Mouse (Mus musculus): ENCODE data around the gene Dgkh. TPM values are rescaled to one million over a fixed set of nuclear protein-coding genes. Genes with fewer than 3 reads are reported as not detected.

The Dgkh gene
- polyA plus RNA-seq, 1 experiment from 2014 or later = 4.1 TPM

DNA sequence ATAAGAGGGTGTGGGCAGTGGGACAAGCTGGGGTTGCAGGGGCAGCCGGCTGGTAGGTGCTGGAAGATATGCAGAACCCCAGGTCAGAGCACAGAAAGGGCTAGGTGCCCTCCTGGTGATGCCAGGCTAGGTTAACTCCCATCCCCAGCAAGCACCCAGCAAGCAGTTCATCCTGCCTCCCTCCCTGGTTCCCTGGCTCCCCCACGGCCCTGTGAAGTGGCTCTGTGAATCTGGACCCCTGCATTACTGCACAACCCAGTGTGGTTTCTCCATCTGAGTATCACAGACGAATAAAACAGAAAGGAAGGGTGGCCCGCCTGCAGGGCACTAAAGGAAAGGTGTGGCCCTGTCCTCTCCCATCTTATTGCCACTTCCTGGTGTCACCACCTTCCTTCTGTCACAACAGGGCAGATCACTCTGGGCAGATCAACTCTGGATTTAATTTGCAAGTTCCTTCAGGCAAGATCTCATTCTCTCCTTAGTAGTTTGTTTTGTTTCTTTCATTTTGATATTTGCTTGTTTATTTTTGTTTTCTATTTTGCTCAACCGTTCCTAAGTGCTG lies 40.6 kb downstream of the Dgkh start:
- H3K9ac ChIP-seq (replicated peaks; ENCODE audit: low read depth, low read length) = no peak overlapping the region
- WGBS = 65% methylated on average over 5 of the region's 5 CpGs
- no peak overlapping the region for H3K4me3 ChIP-seq (ENCODE audit: low read depth, low read length)
- H3K4me2 ChIP-seq (ENCODE audit: low read depth, low read length) = no peak overlapping the region
- no peak for ATAC-seq (ENCODE audit: low read depth)
- H3K27me3 ChIP-seq (ENCODE audit: control insufficient read depth, insufficient read depth, low read length) = no peaks in the 10 kb centered on the region
- no peaks in the 10 kb centered on the region for H3K4me1 ChIP-seq (ENCODE audit: control insufficient read depth, insufficient read depth, low read length)
- no peaks in the 10 kb centered on the region for H3K9me3 ChIP-seq (ENCODE audit: control insufficient read depth, low read length)
- H3K27ac ChIP-seq (ENCODE audit: low read depth, low read length) = no peak overlapping the region
- H3K36me3 ChIP-seq (ENCODE audit: control insufficient read depth, insufficient read depth, low read length) = no peaks in the 10 kb centered on the region

DNA sequence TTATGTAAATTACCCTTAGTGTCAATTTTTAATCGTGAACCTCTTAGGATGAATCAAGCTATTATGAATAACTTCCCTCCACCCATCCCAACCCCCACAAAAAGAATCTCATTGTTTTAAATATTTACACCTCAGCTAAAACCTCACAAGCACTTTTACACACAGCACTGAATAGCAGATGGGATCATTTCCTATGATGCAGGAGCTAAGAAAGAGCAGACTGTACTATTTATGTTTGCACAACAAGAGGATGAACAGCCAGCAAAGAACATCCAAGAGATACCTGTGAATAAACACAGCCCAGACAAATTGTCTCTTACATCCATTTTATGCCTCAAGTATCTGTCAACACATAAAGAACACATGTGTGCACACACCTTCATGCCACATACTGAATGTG lies 41.7 kb downstream of the Dgkh start:
- WGBS = 70% methylated on average over 1 of the region's 1 CpGs

DNA sequence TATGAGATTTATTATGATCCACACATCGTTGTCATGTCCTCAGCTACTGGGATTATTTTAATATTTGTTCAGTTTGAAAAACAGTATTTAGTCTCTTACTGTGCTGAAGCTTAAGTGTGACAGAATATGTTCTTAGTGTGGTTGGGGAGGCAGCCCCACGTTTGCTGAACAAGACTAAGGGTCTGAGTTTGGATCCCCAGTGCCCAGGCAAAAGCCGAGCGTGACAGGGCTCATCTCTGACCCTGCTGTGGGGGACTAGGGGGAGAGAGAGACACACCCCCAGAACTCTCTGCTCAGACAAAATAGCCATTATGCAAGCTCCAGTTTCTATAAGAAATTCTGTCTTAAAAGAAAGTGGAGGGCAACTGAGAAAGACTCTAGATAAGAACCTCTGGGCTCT lies 42.2 kb downstream of the Dgkh start:
- no peaks in the 10 kb centered on the region for H3K9me3 ChIP-seq (ENCODE audit: control insufficient read depth, low read length)

More for the DNA sequence above, 41.7 kb downstream of the Dgkh start:
- no peak overlapping the region for H3K27ac ChIP-seq (ENCODE audit: low read depth, low read length)
- H3K9me3 ChIP-seq (ENCODE audit: control insufficient read depth, low read length) = no peaks in the 10 kb centered on the region
- H3K9ac ChIP-seq (replicated peaks; ENCODE audit: low read depth, low read length) = no peak overlapping the region
- no peak for ATAC-seq (ENCODE audit: low read depth)
- H3K36me3 ChIP-seq (ENCODE audit: control insufficient read depth, insufficient read depth, low read length) = no peaks in the 10 kb centered on the region
- H3K4me3 ChIP-seq (ENCODE audit: low read depth, low read length) = no peak overlapping the region
- H3K4me1 ChIP-seq (ENCODE audit: control insufficient read depth, insufficient read depth, low read length) = no peaks in the 10 kb centered on the region
- no peak overlapping the region for H3K4me2 ChIP-seq (ENCODE audit: low read depth, low read length)
- no peaks in the 10 kb centered on the region for H3K27me3 ChIP-seq (ENCODE audit: control insufficient read depth, insufficient read depth, low read length)

DNA sequence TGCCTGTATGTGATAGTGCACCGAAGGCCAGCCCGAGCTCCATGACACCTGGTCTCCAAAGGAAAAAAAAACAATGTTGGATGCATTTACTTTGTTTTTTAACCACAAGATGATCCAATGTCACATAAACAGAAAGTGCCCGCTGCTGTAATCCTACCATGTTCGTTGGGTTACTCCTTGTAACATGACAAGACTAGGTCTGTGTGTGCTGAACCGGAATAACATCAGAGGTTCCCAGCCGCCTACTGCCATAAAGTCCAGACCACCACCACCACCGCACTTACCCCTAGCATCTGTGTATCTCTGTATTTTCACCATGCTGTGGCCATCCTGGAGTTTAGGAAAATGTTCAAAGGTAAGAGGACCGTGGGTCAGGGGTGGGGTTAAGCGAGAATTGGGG lies 42.6 kb downstream of the Dgkh start:
- no peak overlapping the region for H3K4me2 ChIP-seq (ENCODE audit: low read depth, low read length)
- H3K27ac ChIP-seq (ENCODE audit: low read depth, low read length) = no peak overlapping the region
- no peak for ATAC-seq (ENCODE audit: low read depth)
- 87% methylated on average over 9 of the region's 9 CpGs for WGBS
- no peaks in the 10 kb centered on the region for H3K36me3 ChIP-seq (ENCODE audit: control insufficient read depth, insufficient read depth, low read length)
- H3K27me3 ChIP-seq (ENCODE audit: control insufficient read depth, insufficient read depth, low read length) = no peaks in the 10 kb centered on the region
- H3K4me3 ChIP-seq (ENCODE audit: low read depth, low read length) = no peak overlapping the region
- no peak overlapping the region for H3K9ac ChIP-seq (replicated peaks; ENCODE audit: low read depth, low read length)
- H3K9me3 ChIP-seq (ENCODE audit: control insufficient read depth, low read length) = no peaks in the 10 kb centered on the region
- no peaks in the 10 kb centered on the region for H3K4me1 ChIP-seq (ENCODE audit: control insufficient read depth, insufficient read depth, low read length)

More for the DNA sequence above, 42.2 kb downstream of the Dgkh start:
- no peak overlapping the region for H3K4me3 ChIP-seq (ENCODE audit: low read depth, low read length)
- no peak for ATAC-seq (ENCODE audit: low read depth)
- no peak overlapping the region for H3K4me2 ChIP-seq (ENCODE audit: low read depth, low read length)
- 73% methylated on average over 4 of the region's 4 CpGs for WGBS
- H3K27me3 ChIP-seq (ENCODE audit: control insufficient read depth, insufficient read depth, low read length) = no peaks in the 10 kb centered on the region
- H3K27ac ChIP-seq (ENCODE audit: low read depth, low read length) = no peak overlapping the region
- no peaks in the 10 kb centered on the region for H3K36me3 ChIP-seq (ENCODE audit: control insufficient read depth, insufficient read depth, low read length)
- no peak overlapping the region for H3K9ac ChIP-seq (replicated peaks; ENCODE audit: low read depth, low read length)
- H3K4me1 ChIP-seq (ENCODE audit: control insufficient read depth, insufficient read depth, low read length) = no peaks in the 10 kb centered on the region

DNA sequence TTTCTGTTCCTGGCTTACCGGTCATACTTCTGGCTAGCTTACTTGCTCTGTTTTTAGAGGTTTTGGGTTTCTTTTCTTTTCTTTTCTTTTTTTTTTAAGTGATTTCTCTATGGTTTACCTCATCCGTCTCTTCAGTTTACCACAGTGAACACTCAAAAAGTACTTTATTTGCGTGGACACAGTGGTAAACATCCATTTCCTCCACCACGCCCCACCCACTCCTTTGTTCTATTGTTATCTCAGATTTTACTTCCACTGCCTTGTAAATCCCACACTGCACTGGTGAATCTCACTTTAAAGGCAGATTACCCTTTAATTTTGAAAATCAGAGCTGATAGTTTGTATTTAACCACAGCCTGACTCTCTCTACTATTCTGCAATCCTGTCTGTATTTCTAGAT lies 44.9 kb downstream of the Dgkh start:
- H3K27ac ChIP-seq (ENCODE audit: low read depth, low read length) = no peak overlapping the region
- no peak for ATAC-seq (ENCODE audit: low read depth)
- WGBS = 53% methylated on average over 4 of the region's 4 CpGs

DNA sequence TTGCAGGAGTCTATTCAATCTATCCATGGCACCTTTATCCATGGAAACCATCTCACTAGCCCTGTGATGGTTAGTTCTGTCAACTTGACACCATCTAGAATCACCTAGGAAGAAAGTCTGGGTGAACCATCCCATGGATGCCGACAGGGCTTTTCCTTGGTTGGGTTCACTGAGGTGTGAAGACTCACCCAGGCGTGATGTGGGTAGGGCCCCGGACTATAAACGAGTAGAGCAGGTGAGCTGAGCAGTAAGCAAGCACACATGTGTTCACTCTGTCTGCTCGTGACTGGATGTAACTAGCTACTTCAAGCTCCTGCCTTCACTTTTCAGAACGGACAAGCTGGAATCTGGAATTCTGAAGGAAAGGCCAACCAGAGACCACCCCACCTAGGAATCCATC lies 45.9 kb downstream of the Dgkh start:
- ATAC-seq (ENCODE audit: low read depth) = no peak
- no peak overlapping the region for H3K4me2 ChIP-seq (ENCODE audit: low read depth, low read length)
- H3K27ac ChIP-seq (ENCODE audit: low read depth, low read length) = no peak overlapping the region
- H3K4me1 ChIP-seq (ENCODE audit: control insufficient read depth, insufficient read depth, low read length) = no peaks in the 10 kb centered on the region
- H3K9me3 ChIP-seq (ENCODE audit: control insufficient read depth, low read length) = no peaks in the 10 kb centered on the region
- H3K27me3 ChIP-seq (ENCODE audit: control insufficient read depth, insufficient read depth, low read length) = no peaks in the 10 kb centered on the region
- no peaks in the 10 kb centered on the region for H3K36me3 ChIP-seq (ENCODE audit: control insufficient read depth, insufficient read depth, low read length)
- WGBS = 92% methylated on average over 6 of the region's 6 CpGs
- no peak overlapping the region for H3K4me3 ChIP-seq (ENCODE audit: low read depth, low read length)
- H3K9ac ChIP-seq (replicated peaks; ENCODE audit: low read depth, low read length) = no peak overlapping the region

More for the DNA sequence above, 44.9 kb downstream of the Dgkh start:
- H3K4me3 ChIP-seq (ENCODE audit: low read depth, low read length) = no peak overlapping the region
- H3K9ac ChIP-seq (replicated peaks; ENCODE audit: low read depth, low read length) = no peak overlapping the region
- no peaks in the 10 kb centered on the region for H3K36me3 ChIP-seq (ENCODE audit: control insufficient read depth, insufficient read depth, low read length)
- no peaks in the 10 kb centered on the region for H3K27me3 ChIP-seq (ENCODE audit: control insufficient read depth, insufficient read depth, low read length)
- no peaks in the 10 kb centered on the region for H3K4me1 ChIP-seq (ENCODE audit: control insufficient read depth, insufficient read depth, low read length)
- no peak overlapping the region for H3K4me2 ChIP-seq (ENCODE audit: low read depth, low read length)
- H3K9me3 ChIP-seq (ENCODE audit: control insufficient read depth, low read length) = no peaks in the 10 kb centered on the region

DNA sequence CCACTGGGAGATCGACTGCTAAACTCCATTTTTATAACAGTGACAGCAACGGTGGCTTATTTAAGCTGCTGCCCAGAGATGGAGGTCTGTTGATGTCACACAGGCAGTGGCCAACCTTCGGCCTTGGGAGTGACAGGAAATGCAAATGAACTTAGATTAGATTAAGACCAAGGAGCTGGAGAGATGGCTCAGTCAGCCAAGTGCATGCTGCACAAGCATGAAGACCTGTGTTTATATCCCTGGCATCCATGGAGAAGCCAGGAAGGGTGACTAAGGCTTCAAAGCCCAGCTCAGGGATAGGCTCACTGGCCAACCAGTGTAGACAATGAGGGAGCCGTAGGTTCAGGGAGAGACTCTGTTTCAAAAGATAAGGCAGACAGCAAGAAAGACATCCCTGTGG lies 48.4 kb downstream of the Dgkh start:
- no peaks in the 10 kb centered on the region for H3K27me3 ChIP-seq (ENCODE audit: control insufficient read depth, insufficient read depth, low read length)
- H3K9ac ChIP-seq (replicated peaks; ENCODE audit: low read depth, low read length) = no peak overlapping the region
- no peaks in the 10 kb centered on the region for H3K4me1 ChIP-seq (ENCODE audit: control insufficient read depth, insufficient read depth, low read length)
- no peak overlapping the region for H3K27ac ChIP-seq (ENCODE audit: low read depth, low read length)
- no peak overlapping the region for H3K4me3 ChIP-seq (ENCODE audit: low read depth, low read length)
- no peaks in the 10 kb centered on the region for H3K9me3 ChIP-seq (ENCODE audit: control insufficient read depth, low read length)
- no peaks in the 10 kb centered on the region for H3K36me3 ChIP-seq (ENCODE audit: control insufficient read depth, insufficient read depth, low read length)
- ATAC-seq (ENCODE audit: low read depth) = no peak
- H3K4me2 ChIP-seq (ENCODE audit: low read depth, low read length) = no peak overlapping the region
- 89% methylated on average over 4 of the region's 4 CpGs for WGBS

DNA sequence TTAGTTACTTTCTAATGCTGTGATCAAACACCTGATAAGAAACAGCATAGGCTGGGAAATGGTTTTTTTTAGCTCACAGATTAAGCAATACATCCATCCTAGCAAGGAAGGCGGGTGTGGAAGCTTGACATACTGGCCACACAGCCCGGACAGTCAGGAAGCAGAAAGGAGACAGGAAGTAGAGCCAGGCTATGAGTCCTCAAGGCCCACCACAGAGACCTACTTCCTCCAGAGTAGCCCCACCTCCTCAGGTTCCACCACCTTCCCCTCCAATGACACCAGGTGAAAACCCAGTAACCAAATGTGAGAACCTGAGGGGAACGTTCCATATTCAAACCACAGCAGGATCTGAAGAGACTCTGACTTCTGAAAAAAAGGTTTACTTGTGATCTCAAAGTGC lies 53.6 kb downstream of the Dgkh start:
- Histone ChIP-seq H3K9ac (replicated peaks; ENCODE audit: low read depth, low read length) (no peak overlapping the region), H3K4me1 (ENCODE audit: control insufficient read depth, insufficient read depth, low read length) (peaks cover 6% of the 10 kb centered on the region; the same call in 1 of the 2 replicates), H3K4me3 (ENCODE audit: low read depth, low read length) (no peak overlapping the region), H3K27me3 (ENCODE audit: control insufficient read depth, insufficient read depth, low read length) (no peaks in the 10 kb centered on the region), H3K4me2 (ENCODE audit: low read depth, low read length) (no peak overlapping the region), H3K27ac (ENCODE audit: low read depth, low read length) (no peak overlapping the region), H3K36me3 (ENCODE audit: control insufficient read depth, insufficient read depth, low read length) (no peaks in the 10 kb centered on the region), H3K9me3 (ENCODE audit: control insufficient read depth, low read length) (no peaks in the 10 kb centered on the region)
- no peak for ATAC-seq (ENCODE audit: low read depth)
- WGBS = 85% methylated on average over 3 of the region's 3 CpGs

DNA sequence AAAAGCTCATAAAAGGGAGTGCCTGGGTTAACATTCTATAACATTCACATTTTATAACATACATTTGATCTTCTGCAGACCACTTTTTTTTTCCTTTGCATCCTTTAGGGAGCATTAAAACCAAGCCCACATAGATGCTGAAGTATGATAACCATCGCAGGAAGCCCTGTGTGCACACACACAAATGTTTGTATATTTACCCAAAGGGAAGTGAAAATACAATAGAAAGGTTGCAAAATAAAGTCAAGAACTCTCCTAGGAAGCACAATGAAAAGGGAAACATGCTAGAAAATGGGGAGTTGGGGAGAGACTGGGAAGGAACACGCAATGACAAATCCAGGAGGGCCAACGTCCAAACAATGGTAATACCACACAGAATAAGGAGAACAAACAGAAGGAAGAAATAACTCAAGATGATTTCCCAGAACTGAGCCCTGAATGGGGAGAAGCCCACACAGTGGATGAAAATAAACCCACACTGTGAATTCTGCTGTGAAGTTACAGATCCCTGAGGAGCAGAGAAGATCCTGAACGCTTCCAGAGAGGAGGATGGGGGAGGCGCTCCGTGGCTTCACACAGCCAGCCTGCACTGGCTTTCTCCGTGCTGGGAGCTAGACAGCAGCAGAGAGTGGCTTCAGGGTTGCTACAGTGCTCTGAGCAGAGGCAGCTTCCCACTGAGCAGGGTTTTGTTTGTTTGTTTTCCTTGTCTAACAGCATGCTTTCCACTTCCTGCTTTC lies 54.6 kb downstream of the Dgkh start:
- WGBS = 33% methylated on average over 7 of the region's 7 CpGs
- H3K4me1 ChIP-seq (ENCODE audit: control insufficient read depth, insufficient read depth, low read length) = peaks cover 6% of the 10 kb centered on the region; the same call in 1 of the 2 replicates
- H3K36me3 ChIP-seq (ENCODE audit: control insufficient read depth, insufficient read depth, low read length) = no peaks in the 10 kb centered on the region
- ATAC-seq (ENCODE audit: low read depth) = peak; percentile 83; the same call in 1 of the 2 replicates
- peak overlapping the region; percentile 11; the same call in 1 of the 2 replicates for H3K4me2 ChIP-seq (ENCODE audit: low read depth, low read length)
- no peak overlapping the region for H3K4me3 ChIP-seq (ENCODE audit: low read depth, low read length)
- H3K9me3 ChIP-seq (ENCODE audit: control insufficient read depth, low read length) = no peaks in the 10 kb centered on the region
- 0 out of 2 replicates have a peak overlapping the region, but pooled peaks have one; percentile 8 for H3K27ac ChIP-seq (ENCODE audit: low read depth, low read length)
- H3K9ac ChIP-seq (replicated peaks; ENCODE audit: low read depth, low read length) = no peak overlapping the region
- no peaks in the 10 kb centered on the region for H3K27me3 ChIP-seq (ENCODE audit: control insufficient read depth, insufficient read depth, low read length)

Measured in neural tube, embryonic 14.5 days (tissue).